ENCODE assay signal across 9 mouse cellular contexts in the genomic region with DNA sequence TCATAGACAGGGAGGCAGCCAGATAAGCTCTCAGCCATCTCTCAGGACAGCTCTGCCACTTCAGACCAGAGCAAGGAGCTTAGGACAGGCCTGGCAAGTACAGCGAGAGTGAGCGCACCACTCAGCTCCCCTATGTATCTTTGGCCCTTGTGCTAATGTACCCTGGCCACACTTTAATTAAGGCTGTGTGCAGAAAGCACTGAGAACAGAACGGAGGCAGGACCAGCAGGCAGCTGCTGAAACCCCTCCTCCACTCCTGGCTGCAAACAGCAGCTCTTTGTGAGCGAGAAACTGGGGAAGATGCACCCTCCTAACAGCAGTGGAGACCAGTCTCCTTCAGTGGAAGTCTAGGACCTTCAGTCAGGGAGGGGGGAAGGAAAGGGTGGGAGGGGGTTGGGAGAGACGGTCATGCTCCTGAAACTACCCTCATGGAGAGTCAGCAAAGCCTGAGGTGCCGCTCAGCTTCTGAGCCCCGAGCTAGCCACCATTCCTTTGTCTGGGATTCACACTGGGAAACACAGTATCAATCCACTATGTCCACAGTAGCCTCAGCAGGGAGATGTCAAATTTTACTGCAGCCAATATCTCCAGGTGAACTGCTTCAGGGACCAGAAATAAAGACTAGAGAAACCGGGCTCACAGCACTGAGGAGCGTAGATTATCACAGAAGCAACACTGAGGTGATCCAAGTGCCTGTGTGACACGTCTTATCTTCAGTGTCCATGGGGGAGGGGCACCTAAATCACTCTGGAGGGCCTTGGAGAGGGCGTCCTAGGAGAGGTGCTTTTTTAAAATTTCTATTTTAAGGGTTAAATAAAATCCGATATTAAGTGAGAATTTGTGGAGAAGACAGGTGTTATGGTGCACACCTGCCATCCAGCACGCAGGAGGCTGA. TPM values are rescaled to one million over a fixed set of nuclear protein-coding genes. Genes with fewer than 3 reads are reported as not detected.
DNase-seq lines count a peak whose midpoint lies in the region; ATAC-seq and TF ChIP-seq lines count a peak whose summit lies in the region.
"Had no signal": no experiment of that assay in that cellular context is flagged by ENCODE, and none has a peak within 500 bp of the region (broad histone marks: within the 10 kb centered on the region; RNA-seq: fewer than 3 reads in every experiment).

No protein-coding gene starts in this region.

- no peak for TF ChIP-seq CTCF in forebrain, postnatal 0 days (IDR thresholded peaks at IDR 0.05; ENCODE audit: low read depth)

- H3K27ac ChIP-seq in forebrain, postnatal 0 days (ENCODE audit: low read depth, low read length) = peak overlapping the region; percentile 35; the same call in 1 of the 2 replicates
- H3K27ac ChIP-seq in midbrain, embryonic 13.5 days = peak overlapping the region; percentile 91

- no peaks in the 10 kb centered on the region for H3K9me3 ChIP-seq in forebrain, postnatal 0 days (ENCODE audit: low read length)
- H3K9me3 ChIP-seq in midbrain, embryonic 13.5 days = no peaks in the 10 kb centered on the region

- H3K4me1 ChIP-seq in forebrain, postnatal 0 days (ENCODE audit: insufficient read depth) = peaks cover 10% of the 10 kb centered on the region; the same call in 1 of the 2 replicates
- H3K4me1 ChIP-seq in midbrain, embryonic 13.5 days (replicated peaks) = peaks cover 28% of the 10 kb centered on the region

- H3K9ac ChIP-seq in forebrain, postnatal 0 days = peak overlapping the region; percentile 43
- H3K9ac ChIP-seq in midbrain, embryonic 13.5 days (replicated peaks) = peak overlapping the region; percentile 61

- H3K27me3 ChIP-seq in forebrain, postnatal 0 days (ENCODE audit: insufficient read depth, low read length) = no peaks in the 10 kb centered on the region
- no peaks in the 10 kb centered on the region for H3K27me3 ChIP-seq in midbrain, embryonic 13.5 days

- H3K4me2 ChIP-seq in forebrain, postnatal 0 days (ENCODE audit: low read depth) = peak overlapping the region; percentile 26; the same call in 1 of the 2 replicates
- H3K4me2 ChIP-seq in midbrain, embryonic 13.5 days (replicated peaks) = peak overlapping the region; percentile 41

- ATAC-seq in forebrain, postnatal 0 days = peak; percentile 95
- ATAC-seq in midbrain, embryonic 13.5 days = peak; percentile 86

- no peaks in the 10 kb centered on the region for H3K36me3 ChIP-seq in forebrain, postnatal 0 days (ENCODE audit: insufficient read depth)
- no peaks in the 10 kb centered on the region for H3K36me3 ChIP-seq in midbrain, embryonic 13.5 days

- WGBS in forebrain, postnatal 0 days = 25% methylated on average over 13 of the region's 13 CpGs
- WGBS in midbrain, embryonic 13.5 days = 20% methylated on average over 13 of the region's 13 CpGs

- no peak overlapping the region for H3K4me3 ChIP-seq in forebrain, postnatal 0 days (ENCODE audit: low read depth, low read length)
- H3K4me3 ChIP-seq in midbrain, embryonic 13.5 days (replicated peaks) = peak overlapping the region; percentile 2; the same call in 1 of the 2 replicates

- DNase-seq in layer of hippocampus, adult 11-12 months (ENCODE audit: low spot score) = peak; percentile 7
- no peak for DNase-seq in layer of hippocampus, postnatal 14 days (ENCODE audit: low spot score in 2 of 2)
- peak; percentile 57 for DNase-seq in embryo, embryonic 9.5 days (ENCODE audit: extremely low spot score)
- DNase-seq in forebrain, postnatal 0 days = peak; percentile 45
- DNase-seq in cerebellum, adult 11 months = no peak
- no peak for DNase-seq in cerebellum, adult 18-20 months
- DNase-seq in ovary, postnatal 10 days (ENCODE audit: low spot score) = no peak
- DNase-seq: adrenal gland, postnatal 36 days had no signal

RNA-seq across cellular contexts. Expression of a gene that starts 18.0 kb away (rescaled TPM):
- 10 to 100 TPM; 25.0 to 34.6 TPM for total RNA-seq in layer of hippocampus, postnatal 14 days (2021)
- 30.7 and 36.7 TPM in 2 replicates for total RNA-seq in forebrain, postnatal 0 days (2014; rRNA removed)
- 25.9 and 37.1 TPM in 2 replicates for polyA plus RNA-seq in forebrain, postnatal 0 days (2015; fragmentation: Nextera tagmentation; extraction: Ambion mirVana)
- 59.8 and 65.8 TPM in 2 replicates for polyA plus RNA-seq in midbrain, embryonic 13.5 days (2015; fragmentation: Nextera tagmentation; extraction: Ambion mirVana)

Comparison
In these comparisons a context has a peak if more than half of its experiments do, and no peak if none do; other contexts are left out.
1. DNase-seq: peak in layer of hippocampus, adult 11-12 months (single experiment), embryo, embryonic 9.5 days (single experiment) and forebrain, postnatal 0 days (single experiment); none in layer of hippocampus, postnatal 14 days (0 of 2), cerebellum, adult 11 months (single experiment), cerebellum, adult 18-20 months (0 of 2) and ovary, postnatal 10 days (single experiment).